Mouse (Mus musculus): ENCODE results near the gene Cyp3a44.
"Not testable (repeated sequence)": the region's sequence is repeated elsewhere in the genome, so short reads cannot be mapped to it uniquely, and the experiment has no call there.

Gene Cyp3a44

GRCm38 (mm10) chr5:145805796-145806195, at the start of gene Cyp3a44:
Cyp3a44 (minus strand) TSS chr5:145805874.
- DNase-seq (ENCODE audit: low spot score in 2 of 2) = not testable (repeated sequence)

- not testable (repeated sequence) for DNase-seq (ENCODE audit: low spot score in 2 of 2)
Observed at GRCm38 (mm10) chr5:145800229-145800628, 5.4 kb downstream of the Cyp3a44 start.

DNA sequence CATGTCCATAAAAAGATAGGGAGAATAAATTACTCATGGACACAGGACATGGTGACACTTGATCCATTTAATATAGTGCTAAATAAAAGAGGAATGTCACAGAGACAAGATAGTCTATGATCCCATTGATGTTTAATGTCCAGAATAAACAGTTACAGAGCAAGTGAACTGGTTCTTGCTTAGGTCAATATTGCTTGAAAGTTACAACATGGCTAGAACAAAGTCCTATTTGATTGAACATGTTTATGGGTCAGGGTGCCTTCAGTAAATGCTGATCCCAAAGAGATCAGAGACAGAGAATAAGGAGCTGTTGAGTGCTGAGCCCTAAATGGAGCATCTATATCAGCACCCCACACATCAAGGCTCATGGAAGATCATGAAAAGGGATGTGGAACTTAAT, 12.4 kb downstream of the Cyp3a44 start:
- DNase-seq (ENCODE audit: low spot score in 2 of 2) = not testable (repeated sequence)

DNA sequence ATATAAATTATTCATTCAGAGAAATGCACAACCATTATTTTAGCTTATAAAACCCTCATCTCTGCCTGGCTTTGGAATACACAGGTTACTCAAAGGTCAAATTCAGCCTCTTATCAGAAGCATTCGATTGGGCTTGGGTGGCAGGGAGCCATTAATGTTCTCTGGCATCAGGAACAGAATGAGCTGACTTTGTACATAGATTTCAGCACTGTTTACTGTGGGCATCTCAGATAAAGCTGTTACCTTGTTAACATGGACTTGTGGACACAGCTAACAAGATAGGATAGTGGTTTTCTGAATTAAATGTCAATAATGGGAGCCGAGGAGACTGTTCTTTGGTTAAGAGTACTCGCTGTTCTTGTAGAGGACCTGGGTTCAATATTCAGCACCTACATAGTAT, 68.2 kb downstream of the Cyp3a44 start:
- not testable (repeated sequence) for DNase-seq (ENCODE audit: low spot score in 2 of 2)

Measured in frontal cortex, postnatal 36 days (tissue).